Mouse (Mus musculus) adrenal gland, postnatal 36 days (tissue): Measurements from ENCODE around the gene Dmrtc1a. TPM values are rescaled to one million over a fixed set of nuclear protein-coding genes. Genes with fewer than 3 reads are reported as not detected.
"Not testable (repeated sequence)": the region's sequence is repeated elsewhere in the genome, so short reads cannot be mapped to it uniquely, and the experiment has no call there.

Experiments
- DNase-seq, 2 experiments: peaks; one replicate each; pipeline ENCODE4 v3.0.0; 2021; ENCODE audit warnings: mixed read lengths in 1 of 2
- long read RNA-seq, 2 experiments: library from polyadenylated mRNA; stranded (forward); transcript quantifications; one replicate each; pipeline ENCODE4 v2.0.0; 2021; ENCODE audit warnings: borderline sequencing depth in 2 of 2
- total RNA-seq, 2 experiments: library from RNA; stranded (reverse); gene quantifications; 2 replicates each; pipeline ENCODE4 v1.2.3; 2021

The Dmrtc1a gene
- under 1 TPM; 0.36 to 0.46 TPM for total RNA-seq
- long read RNA-seq, experiment 1, partial matches to known transcripts, result 0 of 2 reads
- long read RNA-seq, experiment 1, other reads (novel, unspliced or antisense), result 2 of 2 reads
- long read RNA-seq, experiment 2, result 0 reads

DNA sequence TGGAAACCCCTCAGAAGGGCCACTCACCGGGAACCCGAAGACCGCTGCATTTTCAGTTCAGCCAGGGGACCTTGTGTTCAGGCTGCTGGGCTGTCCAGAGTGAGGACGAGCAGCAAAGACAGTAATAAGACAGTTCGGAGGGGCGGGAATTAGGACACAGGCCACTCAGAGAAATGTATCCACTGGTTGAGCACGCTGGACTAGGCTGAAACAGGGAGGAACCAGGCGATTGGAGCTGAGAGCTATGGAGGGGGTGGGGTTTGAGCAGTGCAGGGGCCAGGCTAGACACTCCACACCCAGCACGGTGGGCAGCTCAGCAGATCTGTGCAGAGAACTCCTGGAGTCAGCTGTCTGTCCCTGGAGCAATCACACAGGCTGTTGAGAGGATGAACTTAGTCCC, at the start of gene Dmrtc1a, which contains the start of gene 1700011M02Rik:
Gene Dmrtc1a (minus strand): TSS at position 101 of the 400 bp plus-strand sequence.
Gene 1700011M02Rik (plus strand): TSS at position 319 of the 400 bp plus-strand sequence.
- not testable (repeated sequence) for DNase-seq

DNA sequence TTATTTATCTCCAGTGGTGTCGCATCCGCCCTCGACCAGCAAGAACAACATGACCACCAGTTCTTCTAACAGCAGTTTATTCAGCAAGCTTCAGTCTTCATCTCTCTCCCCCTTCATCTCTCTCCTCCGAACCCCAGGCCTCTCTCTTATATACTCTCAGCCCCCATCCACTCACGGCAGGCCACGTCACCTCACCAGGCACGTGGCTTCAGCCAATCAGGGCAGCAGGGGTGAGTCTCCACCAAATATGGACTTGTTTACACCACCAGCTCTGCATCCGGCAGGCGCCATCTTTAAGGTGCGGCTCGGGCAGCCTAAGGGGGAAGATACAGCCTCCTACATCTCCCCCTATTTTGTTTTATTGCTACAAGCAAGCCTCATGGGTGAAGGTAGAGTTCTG, 41.6 kb upstream of the Dmrtc1a start:
- not testable (repeated sequence) for DNase-seq

DNA sequence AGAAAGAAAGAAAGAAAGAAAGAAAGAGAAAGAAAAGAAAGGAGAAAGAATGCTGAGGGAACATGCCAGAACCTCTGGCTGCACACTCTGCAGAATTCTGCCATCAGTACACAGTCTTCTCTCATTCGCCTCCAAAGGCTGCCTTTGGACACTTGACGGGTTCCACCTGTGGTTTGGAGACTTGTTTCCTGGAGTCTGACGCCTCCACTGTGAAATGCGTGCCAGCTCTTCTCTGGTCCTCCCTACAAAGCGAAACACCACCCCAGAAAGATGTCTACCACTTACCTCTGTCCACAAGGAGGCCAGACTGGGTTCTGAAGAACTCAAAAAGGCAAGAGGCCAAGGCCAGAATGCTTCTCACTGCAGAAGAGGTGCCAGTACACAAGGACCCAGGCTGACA, 28.3 kb upstream of the Dmrtc1a start:
- no peak for DNase-seq

DNA sequence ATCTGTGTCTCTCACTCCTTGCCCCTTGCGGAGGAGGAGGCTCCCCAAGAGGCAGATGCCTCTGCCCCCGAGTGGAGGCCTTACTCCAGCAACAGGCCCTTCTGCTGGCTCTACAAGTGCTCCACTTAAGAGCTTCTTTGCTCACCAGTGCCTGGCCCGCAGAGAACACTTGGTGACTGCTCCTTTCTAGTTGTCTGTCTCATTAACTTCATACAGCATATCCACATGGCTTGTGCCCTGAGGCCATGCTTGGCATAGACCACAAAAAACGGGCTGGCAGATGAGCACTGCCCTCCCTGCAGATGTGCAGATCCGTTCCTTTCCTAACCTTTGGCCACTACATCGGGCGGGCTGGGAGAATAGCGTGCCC, 25.9 kb upstream of the Dmrtc1a start:
- DNase-seq, result no peak

DNA sequence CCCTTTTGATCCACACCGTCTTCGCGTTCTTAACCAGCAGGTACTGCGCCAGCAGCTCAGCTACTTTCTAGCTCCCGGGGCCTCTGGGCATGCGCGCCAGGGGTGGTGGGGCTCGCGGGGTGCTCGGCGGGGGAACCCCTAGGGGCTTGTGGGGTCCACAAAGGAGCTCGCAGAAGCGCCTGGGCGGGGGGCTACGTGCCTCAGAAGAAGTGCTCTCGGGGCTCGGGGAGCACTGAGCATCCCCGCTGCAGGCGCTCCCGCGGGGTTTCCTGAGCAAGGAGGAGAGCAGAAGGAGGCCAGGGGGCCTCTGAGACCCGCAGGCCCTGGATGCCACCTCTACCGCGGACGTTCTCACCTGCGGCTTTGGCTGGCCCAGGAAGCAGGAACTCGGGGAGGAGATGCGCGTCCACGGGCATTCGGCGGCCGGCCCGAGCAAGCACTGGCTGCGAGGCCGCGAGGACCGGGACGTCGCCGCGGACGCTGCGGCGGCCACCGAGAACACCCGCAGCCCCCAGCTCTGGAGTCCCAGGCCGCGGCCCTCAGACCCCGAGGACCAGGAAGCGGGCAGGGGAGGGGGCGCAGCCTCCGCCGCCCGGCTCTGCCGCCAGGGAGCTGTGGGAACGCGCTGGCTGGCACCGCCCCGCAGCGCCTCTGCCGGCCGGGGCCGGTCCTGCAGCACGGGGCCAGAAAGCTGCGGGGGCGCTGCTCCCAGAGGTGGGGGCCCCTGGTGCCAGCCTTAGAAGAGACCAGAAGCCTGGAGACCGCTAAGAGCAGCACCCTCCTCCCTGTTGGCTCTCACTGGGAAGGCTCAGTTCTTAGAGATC, 25.3 kb upstream of the Dmrtc1a start:
- peak; percentile 23 to 56 for DNase-seq

DNA sequence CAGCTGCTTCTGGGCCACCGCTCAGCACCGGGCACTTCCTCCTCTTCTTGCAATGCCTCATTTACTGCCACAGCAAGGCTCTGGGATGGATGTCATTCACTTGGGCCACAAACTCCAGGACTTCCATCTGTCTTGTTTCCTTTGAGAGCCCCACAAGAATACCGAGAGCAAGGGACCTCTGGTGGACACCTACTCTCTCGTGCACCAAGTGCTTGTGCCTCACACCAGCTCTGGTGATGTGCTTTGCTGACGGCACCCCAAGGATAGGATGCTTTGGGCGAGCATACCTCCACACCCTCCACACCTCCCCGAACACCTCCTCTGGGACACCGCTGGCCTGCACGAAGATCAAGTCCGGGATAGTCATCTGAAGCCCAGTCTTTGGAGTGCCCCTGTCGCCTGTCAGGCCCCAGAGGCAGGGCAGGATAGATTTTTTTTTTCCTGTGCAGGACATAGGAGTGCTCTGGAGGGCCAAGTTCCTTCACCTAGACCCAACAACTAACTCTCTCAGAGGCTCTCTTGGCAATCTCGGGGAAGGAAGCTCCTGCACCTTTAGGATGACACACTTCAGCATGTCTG, 24.6 kb upstream of the Dmrtc1a start:
- no peak for DNase-seq

DNA sequence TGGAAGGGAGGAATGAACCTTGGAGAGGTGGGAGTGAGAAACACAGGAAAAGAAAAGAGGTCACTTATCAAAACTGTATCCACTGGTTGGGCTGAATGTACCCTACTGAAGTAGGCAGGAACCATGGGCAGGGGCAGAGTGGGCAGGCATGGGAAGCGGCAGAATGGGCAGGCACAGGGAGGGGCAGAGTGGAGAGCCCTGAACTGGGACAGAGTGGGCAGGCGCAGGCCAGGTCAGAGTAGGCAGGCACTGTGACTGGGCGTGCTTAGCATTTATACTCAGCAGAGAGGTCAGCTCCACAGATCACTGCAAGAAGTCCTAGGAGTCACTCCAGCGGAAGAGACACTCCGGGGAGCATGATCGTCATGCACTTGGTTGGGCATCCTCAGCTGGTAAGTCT, 19.6 kb upstream of the Dmrtc1a start, which contains the start of gene 1700018G05Rik:
Gene 1700018G05Rik (plus strand): TSS at position 301 of the 400 bp plus-strand sequence.
- DNase-seq, result not testable (repeated sequence)

DNA sequence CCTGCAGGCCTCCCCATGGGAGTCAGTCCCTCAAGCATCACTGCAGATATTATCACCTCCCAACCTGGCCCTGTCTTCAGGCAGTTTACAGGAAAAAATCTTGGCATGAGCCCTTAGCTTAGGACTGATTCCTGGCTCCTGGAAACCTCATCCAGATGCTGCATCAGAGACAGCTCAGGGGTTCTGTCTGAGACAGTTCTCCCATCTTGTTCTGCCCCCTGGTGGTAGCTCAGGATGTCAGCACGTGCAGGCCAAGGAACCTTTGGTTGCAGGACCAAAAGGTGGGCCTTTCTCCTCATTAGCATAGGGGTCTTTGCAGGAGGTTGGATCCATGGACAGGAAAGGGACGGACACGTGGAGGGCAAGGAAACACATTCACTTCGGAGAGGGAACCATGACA, 18.2 kb upstream of the Dmrtc1a start:
- peak in 1 of 2 experiments; percentile 43 for DNase-seq

DNA sequence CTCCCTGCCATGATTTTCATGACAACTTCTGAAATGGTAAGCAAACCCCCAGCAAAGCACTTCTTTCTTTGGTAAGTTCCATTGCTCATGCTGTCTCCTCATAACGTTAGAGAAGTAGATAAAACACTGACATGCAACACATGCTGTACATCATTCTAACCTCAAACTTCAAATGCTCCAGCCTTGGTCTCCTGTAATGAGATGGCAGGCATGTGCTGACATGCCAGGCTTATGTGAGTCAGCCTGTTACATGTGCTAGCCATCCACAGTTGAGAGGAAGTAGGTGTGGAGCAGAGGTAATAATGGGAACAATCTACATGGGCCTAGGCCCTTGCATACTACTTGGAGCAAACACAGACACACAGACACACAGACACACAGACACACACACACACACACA, 6.3 kb upstream of the Dmrtc1a start:
- DNase-seq, result not testable (repeated sequence)

DNA sequence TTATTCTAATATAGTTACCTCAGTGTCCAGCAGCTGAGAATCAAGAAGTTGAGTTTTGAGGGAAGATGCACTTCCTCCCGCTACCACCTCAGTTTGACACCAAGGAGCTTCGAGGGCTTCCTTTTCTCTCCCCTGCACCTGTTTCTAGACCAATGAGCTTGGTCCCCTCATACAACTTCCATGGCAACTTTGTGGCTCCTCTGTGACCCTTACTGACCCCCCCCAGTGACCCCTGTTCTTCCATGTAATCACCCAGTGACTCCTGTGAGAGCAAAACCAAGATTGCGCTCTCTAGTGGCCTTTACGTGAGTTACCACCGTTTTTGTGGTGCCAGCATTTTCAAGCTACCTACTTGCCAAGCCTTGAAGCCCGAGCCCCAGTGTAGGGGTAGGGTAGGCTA, 40.6 kb downstream of the Dmrtc1a start, which contains the start of gene 1700031F05Rik:
Gene 1700031F05Rik (minus strand): TSS at position 101 of the 400 bp plus-strand sequence.
- DNase-seq, result no peak

DNA sequence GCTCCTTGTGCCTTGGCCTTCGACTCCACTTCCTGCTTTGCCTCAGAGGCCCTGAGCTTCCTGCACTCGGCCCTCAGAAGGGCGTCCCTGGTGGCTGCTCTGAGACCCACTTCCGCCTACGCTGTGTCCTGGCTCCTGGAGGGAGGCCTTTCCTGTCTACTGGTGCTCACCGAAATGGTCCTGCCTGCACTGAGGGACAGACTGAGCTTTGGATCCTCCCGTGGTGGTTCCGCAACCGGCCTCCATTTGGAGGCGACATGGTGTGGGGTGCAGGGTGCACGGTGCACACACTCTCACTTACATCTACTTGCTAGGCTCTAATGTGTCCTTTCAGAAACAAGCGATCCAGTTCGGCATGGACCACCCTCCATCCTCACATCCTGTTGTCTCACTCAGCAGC, 54.0 kb downstream of the Dmrtc1a start, which contains the start of gene Dmrtc1c2:
Gene Dmrtc1c2 (minus strand): TSS at position 101 of the 400 bp plus-strand sequence.
- not testable (repeated sequence) for DNase-seq

Other genes with a start within 250 kb of the Dmrtc1a start
- 1 to 10 TPM in 1 of 2 experiments, not detected in 1; 1.2 TPM for gene Gm3880, start 221.7 kb downstream of the Dmrtc1a start, total RNA-seq
- not detected for gene Gm9112, start 201.1 kb downstream of the Dmrtc1a start, total RNA-seq
- gene Dmrtc1b, start 200.8 kb downstream of the Dmrtc1a start, total RNA-seq, result not detected
- gene Dmrtc1c1, start 105.7 kb downstream of the Dmrtc1a start, total RNA-seq, result not detected
- not detected for gene Dmrtc1c2, start 54.1 kb downstream of the Dmrtc1a start, total RNA-seq
- gene 1700031F05Rik, start 40.7 kb downstream of the Dmrtc1a start, total RNA-seq, result not detected
- not detected for gene 1700011M02Rik, start 218 bp upstream of the Dmrtc1a start, total RNA-seq
- gene 1700018G05Rik, start 19.7 kb upstream of the Dmrtc1a start, total RNA-seq, result 1 to 10 TPM in 1 of 2 experiments, not detected in 1; 1.6 TPM